Mouse (Mus musculus) adrenal gland, adult 18-20 months (tissue): ENCODE measurements around the gene Scamp1. TPM values are rescaled to one million over a fixed set of nuclear protein-coding genes. Genes with fewer than 3 reads are reported as not detected.
"Not testable (repeated sequence)": the region's sequence is repeated elsewhere in the genome, so short reads cannot be mapped to it uniquely, and the experiment has no call there.

Experiments
- DNase-seq, 2 experiments: peaks; one replicate each; pipeline ENCODE4 v3.0.0; 2021 to 2022; ENCODE audit warnings: low spot score in 2 of 2
- long read RNA-seq, 2 experiments: library from polyadenylated mRNA; stranded (forward); transcript quantifications; one replicate each; pipeline ENCODE4 v2.0.0; 2021
- total RNA-seq, 2 experiments: library from RNA; stranded (reverse); gene quantifications; 1 replicate in 1 of 2; 2 replicates in 1 of 2; pipeline ENCODE4 v1.2.3; 2021

Scamp1 gene
- 10 to 100 TPM; 49.0 to 83.0 TPM for total RNA-seq
- long read RNA-seq, experiment 1, full-length matches to known transcripts, result 79 of 90 reads
- long read RNA-seq, experiment 1, partial matches to known transcripts, result 6 of 90 reads
- long read RNA-seq, experiment 1, other reads (novel, unspliced or antisense), result 5 of 90 reads
- long read RNA-seq, experiment 2, full-length matches to known transcripts, result 111 of 139 reads
- long read RNA-seq, experiment 2, partial matches to known transcripts, result 3 of 139 reads
- long read RNA-seq, experiment 2, other reads (novel, unspliced or antisense), result 25 of 139 reads

DNA sequence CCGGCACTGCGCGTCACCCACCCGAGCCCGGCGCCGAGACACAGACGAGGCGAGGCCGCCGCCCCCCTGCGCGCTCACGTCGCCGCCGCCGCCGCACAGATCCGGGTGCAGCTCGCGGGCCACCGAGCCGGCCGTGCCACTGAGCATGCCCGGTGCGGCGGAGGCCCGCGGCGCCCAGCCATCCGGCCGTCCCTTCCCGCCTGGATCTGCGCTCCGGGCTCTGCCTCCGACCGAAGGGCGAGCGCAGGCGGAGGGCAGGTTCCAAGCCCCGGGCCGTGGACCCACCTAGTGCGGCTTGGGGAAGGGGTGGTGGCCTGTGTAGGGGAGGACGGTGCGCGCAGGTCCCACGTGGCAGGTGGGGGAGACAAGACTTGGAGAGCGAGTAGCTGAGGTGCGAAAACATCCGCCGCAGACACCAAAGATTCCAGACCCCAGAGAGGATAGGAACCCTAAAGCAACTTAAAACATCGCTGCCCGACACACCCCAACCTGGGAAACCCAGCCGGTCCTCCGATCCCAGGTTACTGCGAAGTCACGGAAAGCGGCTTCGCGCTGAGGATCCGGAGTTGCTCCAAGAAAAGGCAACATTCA, at the start of gene Scamp1:
Gene Scamp1 (minus strand): TSS at position 577 of the 591 bp plus-strand sequence.
- DNase-seq, result peak; percentile 89 to 90

DNA sequence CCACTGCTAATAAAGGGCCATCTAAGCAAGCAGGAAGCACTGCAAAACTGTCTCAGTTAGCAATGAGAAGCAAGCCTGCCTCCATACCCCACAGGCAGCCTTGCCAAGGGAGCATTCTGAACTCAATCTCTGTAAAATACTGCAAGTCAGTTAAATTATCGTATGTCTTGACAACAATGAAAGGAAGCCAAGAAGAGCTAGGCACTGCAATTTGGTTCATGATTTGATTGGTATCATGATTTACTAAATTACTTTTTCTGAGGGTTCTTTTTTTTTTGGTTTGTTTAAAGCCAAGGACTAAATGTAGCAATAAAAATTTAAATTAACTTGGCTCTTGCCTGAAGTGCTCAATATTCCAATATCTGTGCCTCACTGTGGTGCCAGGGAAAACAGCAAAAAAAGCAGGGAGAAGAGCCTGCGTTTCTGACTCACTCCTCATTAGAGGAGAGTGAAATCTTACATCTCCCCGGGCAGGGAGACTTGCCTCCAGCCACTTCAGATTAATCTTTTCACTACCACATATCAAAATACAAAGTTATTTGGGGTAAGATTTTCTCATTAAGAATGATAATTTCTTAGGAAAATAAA, 44.8 kb upstream of the Scamp1 start:
- DNase-seq, result no peak

DNA sequence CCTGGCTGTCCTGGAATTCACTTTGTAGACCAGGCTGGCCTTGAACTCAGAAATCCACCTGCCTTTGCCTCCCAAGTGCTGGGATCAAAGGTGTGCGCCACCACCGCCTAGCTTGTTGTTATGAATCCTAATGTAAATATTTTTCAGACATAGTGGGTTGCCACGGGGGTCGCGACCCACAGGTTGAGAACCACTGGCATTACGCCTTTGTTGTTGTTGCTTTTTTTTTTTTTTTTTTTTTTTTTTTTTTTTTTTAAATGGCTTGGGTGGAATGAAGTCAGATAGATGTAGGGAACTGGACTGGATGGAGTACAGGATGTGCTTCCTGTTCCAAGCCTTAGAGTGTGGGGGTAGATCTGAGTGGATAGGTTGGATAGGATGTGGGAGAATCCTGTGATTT, 43.3 kb upstream of the Scamp1 start:
- not testable (repeated sequence) for DNase-seq

DNA sequence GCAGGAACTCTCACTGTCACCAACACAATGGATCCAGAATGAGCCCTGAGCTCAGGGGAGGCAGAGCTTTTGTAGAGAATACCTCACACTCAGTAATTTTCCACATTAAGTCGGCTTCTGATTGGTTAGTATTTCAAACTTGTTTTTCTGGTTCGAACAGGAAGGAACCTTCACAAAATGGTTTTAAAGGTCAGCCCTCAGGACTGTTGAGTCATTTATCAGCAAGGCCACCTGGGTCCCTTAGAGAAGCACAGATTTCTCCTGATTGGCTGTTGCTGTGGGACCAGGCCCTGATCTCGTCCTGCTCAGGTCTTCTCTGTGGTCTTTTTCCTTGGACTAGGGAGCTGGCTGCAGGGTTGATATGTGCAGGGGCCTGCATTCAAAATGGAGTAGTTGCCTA, 42.4 kb upstream of the Scamp1 start:
- peak; percentile 27 to 54 for DNase-seq

DNA sequence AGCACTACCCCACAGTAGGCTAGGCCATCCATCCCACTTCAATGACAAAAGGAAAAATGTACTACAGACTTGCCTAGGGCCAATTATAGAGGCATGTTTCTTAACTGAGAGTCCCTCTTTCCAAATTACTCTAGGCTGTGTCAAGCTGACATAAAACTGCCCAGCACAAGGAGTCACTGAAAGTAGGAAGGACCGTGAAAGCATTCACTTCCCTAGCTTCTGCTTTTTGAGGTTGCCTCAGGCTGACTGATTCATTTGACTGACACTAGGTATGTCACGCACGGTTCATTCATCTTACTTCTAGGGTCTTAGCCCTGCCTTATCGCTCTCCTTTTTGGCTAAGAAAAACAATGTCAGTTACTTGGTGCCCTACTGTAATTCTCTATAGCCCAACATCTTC, 36.8 kb upstream of the Scamp1 start:
- no peak for DNase-seq

DNA sequence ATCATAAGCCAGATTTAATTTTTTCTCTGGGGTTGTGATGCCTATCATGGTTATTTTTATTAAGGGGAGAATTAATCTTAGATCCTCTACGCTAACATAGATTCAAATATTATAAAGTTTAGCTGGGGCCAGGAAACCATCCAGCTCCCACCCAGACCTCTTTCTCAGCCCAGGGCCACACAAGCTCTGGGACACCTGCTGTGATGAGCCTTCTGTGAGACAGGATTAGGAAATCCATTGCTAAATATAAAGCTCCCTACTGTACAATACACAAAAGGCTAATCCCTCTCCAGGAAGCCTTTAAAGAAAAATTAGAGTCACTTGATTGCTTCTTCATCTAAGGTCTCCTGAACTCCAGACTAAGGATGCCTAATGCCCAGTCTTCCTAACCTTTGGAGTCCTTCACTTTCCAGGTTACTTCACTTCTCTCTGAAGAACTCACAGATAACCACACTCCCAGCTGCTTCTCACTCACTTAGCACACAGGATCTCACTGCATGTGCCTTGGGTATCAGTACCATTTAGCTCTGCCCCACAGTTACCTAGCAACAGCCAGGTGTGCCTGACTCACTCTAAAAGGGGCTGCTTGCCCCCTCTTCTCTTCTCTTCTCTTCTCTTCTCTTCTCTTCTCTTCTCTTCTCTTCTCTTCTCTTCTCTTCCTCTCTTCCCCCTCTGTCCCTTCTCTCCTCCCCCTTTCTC, 35.6 kb upstream of the Scamp1 start:
- DNase-seq, result no peak

DNA sequence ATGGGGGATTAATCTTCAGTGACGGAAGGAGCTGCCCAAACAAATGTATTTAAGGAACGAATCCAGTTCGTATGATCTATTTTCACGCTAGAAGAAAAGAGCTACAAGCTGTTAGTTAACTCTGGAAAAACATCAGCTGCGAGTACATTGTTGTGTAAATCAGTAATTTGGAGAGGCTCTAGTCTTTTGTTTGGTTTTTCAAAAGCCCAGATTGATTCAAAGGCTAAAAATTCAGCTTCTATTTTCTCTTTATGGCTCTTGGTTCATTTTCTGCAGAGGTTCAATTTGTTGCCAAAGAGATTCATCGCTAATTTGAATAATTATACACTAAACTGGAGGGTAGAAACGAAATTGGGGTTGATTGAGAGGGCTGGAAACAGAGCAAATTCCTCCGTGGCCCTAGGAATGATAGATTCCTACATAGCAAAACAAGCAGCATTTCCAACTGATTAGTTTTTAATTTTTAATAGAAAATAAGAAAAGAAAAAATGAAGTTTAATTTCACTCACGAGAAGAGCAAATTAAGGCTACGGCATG, 31.4 kb upstream of the Scamp1 start:
- DNase-seq, result no peak

DNA sequence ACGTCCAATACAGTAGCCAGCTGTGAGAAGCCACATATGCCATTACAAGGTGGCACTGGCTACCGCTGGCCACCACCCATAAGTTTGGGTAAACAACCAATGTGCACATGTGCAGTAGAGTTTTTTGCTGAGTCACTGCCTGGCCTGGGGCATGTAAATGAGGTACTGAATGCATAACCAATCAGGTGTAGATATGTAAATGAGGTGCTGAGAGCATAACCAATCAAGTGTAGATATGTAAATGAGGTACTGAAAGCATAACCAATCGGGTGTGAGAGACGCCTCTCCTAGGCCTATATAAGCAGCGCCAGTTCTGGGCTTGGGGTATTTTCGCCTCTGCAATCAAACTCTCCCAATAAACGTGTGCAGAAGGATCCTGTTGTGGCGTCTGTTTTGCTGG, 27.2 kb upstream of the Scamp1 start:
- DNase-seq, result not testable (repeated sequence)

DNA sequence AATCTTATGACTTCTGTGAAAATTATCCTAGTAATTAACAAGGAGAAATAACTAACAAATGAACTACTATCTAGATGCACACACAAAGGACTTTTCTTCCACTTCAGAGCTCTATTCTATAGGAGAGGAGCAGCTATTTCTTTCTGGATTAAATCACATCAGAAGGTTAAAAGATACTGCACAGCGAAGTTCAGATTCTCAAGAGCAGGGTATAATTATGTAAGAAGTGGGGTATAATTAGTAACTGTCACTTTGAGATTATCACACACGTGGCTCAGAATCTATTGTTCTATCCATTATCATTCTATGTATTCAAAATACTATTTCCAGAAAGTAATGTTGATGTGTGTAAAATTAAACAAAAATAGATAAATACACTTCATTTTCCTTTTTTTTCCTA, 22.6 kb upstream of the Scamp1 start:
- no peak for DNase-seq

DNA sequence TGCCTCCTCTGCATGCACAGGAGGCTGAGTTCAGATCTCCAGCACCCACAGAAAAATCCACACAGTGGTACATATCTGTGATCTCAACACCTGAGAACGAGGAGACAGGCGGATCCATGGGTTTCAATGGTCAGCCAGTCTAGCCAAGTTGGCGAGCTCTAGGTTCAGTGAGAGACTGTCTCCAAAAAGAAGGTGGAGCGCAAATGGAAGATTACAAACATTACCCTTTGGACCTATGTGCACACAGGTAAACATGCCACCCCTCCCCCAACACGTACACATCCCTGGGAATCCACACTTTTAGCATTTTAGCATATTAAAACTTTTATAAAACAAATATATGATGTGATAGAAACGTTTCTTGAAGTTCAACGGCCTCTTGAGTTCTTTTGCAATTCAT, 21.9 kb upstream of the Scamp1 start:
- no peak for DNase-seq

DNA sequence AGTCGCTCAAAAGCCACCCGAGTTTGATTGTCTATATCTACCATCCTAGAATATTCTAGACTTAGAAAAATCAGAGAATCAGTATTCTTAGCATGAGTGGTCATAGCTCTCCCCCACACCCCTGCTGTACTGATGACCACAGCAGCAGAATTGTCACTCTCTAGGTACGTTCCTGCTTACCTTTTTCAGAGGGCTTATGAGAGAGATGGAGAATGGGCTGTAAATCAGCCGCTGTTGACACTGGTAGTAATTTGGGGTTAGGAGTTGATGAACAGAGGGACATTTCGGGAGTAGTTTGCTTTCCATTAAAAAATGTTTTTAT, 21.3 kb upstream of the Scamp1 start:
- DNase-seq, result no peak

DNA sequence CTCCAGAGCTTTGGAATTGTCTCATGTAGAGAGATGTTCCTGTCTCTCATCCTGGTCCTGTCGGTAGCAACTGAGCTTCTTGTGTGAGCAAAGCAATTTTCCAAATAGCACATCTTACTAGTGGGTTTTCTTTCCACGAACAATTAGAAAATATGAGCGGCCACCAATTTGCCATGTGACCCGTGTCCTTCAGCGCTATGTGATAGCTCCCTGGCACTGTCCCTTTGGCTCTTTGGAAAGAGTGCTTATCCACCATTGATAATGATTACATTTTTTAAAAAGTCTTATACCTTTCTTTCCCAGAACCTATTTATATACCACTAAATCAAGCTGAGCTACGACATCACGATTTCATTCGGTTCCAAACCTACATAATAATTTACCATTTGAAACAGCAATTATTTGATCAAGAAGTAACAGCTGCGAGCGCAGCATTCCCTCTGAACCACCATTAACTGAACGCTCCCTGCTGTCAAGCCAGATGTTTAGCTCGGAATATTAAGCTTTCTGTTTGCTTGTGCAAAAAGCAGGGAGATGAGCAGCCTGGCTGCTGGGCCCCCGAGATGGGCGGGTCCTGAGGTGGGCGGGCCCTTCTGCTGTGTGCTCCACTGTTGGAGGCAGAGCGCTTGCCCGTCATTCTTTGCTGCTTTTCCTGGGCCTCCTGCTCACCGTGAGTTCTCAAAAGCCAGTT, 20.8 kb upstream of the Scamp1 start:
- DNase-seq, result no peak

DNA sequence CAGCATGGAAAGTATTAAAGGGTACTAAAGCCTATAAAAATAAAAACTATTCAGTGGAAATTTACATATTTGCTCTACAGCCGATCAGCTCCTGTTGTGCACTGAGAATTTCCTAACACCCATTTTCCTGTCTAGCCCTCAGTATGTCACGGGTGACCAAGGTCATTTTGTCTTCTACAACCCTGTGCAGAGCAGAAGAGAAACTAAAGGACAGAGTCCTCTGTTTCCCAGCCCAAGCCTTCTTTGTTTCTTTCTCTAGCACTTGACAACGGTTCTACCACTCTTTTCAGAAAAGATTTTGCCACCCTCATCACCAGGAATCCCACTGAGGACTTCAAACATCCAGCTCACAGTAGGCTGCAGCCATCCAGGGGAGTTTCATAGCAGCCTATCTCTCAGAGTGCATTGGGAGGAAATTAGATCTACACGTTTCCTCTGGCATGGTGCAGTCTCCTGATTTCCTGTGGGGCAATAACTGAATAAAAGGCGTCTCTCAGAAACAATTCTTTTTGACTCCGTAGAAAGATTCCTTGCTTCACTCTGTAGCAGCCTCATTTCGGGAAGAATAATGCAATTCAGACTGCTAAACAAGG, 15.4 kb upstream of the Scamp1 start:
- no peak for DNase-seq

DNA sequence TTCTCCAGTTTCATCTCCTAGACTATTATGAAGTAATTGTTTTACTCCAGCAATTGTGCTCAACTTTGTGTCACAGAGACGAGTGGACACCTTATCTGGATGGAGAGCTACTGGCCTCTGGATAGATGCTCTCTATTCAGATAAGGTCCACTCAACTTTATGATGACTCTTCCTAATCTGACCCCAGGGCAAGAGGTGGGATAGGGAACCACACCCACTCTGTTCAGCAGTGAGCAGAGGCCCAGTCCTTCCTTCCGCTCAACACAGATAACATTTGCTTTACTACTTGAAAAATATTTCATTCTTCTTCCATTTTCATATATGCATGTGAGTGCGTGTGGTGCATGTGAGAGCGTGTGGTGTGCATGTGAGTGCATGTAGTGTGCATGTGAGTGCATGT, 14.6 kb upstream of the Scamp1 start:
- DNase-seq, result no peak

DNA sequence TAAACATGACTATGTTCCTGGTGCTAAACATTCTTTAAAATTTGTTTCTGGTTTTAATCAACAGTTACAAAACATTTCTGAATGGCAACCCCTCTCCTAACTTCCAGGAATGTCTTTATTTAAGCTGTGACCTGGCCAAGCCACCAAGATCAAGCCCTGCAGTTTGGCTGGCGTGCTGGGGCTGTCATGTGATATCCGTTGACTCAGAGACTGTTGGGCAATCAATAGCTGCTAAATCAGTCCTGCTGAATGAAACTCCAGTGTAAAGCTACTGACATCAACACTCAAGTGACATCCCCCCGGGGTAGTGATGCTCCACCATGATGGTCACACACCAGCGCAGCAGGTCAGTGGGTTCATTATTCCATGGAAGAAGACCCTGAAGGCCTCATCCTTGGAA, 12.7 kb upstream of the Scamp1 start:
- peak; percentile 34 to 39 for DNase-seq

DNA sequence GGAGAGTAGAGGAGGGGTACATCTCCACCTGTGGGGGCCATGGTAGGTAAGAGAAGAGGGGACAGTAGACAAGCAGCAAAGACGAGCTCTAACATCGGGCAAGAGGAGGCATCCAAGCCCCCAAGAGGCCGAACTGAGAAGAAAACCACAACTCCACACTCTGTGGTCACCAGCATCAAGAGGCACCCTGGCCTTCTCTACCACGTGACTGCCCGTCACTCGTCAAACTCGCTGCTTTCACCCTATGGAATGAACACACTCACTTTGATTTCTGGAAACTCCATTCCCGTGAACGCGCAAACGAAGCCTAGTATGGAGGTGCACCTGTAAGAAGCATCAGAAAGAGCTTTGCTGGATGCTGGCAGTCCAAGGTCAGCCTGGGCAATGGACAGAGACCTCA, 10.7 kb upstream of the Scamp1 start:
- no peak for DNase-seq

DNA sequence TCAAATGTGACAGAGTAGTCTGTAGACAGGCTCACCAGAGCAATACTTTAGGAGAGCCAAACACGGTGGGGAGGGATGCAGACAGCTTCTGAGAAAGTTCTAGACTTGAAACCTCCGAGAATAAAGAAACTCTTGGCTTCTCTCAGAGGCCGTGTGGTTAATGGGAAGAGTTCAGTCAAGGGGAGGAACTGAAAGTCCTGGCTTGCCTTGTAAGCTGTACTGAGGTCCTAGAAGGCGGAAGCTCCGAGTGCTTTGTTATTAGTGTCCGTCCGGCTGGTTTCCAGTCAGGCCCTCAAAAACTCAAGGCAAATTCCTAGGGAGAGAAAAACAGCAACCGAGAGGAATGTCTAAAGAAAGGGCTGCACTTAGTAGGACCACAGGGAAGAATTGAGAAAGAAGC, 10.3 kb upstream of the Scamp1 start:
- no peak for DNase-seq

DNA sequence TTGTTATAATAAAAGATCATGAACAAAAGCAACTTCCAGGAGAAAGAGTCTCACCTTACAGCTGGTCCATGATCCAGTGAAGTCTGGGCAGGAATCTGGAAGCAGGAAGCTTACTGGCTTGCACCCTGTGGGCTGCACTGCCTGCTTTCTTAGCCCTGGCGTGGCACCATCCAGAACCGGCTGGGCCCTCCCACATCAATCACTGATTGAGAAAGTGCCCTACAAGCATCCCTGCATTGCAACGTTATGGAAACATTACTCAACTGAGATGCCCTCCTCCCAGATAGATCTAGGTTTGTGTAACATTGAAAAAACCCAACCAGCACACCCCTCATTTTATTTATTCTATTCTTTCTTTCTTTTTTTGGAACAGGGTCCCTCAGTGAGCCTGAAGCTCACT, 9.2 kb upstream of the Scamp1 start:
- no peak for DNase-seq

DNA sequence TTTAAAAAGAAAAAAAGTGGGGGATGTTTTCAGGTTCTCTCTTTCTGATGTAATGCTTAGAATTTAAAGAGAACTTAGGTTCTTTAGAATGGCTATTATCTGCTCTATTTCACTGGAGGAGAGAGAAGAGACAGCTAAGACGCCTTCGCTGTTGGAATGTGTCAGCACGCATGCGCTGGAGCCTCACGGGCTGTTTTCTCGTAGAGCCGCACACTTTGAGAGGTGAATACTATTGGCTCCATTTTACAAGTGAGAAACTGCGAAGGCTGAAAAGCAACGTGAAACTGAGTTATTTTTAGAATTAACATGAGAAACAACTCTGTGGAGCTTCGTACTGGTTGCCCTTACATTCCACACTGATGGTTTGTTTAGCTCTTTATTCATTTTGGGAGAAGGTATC, 8.3 kb upstream of the Scamp1 start:
- no peak for DNase-seq

DNA sequence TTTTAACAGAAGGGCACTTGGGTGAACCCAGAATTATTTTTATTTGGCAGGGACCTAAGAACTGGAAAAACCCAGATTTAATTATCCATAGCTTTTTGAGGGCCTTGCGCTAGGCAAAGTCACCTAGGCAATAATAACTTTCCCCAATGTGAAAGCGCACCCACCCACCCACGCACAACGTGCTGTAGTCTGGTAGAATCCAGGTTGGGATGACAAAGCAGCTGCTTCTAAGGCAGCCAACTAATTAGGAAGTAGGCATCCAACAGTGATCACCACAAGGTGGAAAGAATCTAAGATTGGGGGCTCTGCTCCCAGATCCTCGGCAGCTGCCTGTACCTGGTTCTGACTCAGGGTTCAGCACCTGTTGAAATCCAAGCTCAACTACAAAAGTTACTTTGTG, 538 bp upstream of the Scamp1 start:
- DNase-seq, result no peak
